Mouse (Mus musculus): ENCODE measurements around the gene Slc1a2. TPM values are rescaled to one million over a fixed set of nuclear protein-coding genes. Genes with fewer than 3 reads are reported as not detected.

The Slc1a2 gene
- total and polyA plus RNA-seq, 3 experiments = 1.3 to 1.6 (median 1.3) TPM

DNA sequence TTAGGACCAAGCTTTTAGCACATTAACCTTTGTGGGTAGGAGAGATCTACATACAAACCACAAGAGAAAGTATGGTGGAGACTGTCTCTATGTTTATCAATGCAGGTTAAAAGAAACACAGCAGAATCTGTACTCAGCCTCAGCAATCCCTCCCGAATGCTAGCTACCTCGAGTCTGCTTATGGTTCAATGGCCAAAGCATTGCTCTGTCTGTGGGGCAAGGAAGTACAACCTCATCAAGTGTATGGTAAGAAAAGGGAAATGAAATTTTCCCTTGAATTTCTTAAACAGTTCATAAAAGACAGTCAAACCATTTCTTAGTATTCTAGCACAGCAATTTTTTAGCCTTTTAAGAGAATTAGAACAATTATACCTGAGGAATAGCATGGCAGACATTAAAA, 133.2 kb downstream of the Slc1a2 start:
- Histone ChIP-seq H3K27ac (ENCODE audit: insufficient read depth, low read depth) (no peak overlapping the region), H3K9ac (ENCODE audit: insufficient read depth, low read depth) (no peak overlapping the region), H3K79me2 (replicated peaks; ENCODE audit: control insufficient read depth, extremely low read depth, insufficient read depth, poor library complexity, severe bottlenecking) (no peaks in the 10 kb centered on the region), H3K4me1 (ENCODE audit: control insufficient read depth in 1 of 2, insufficient read depth in 2 of 2) (peaks cover 23 to 67% of the 10 kb centered on the region in 2 experiments), H3K27me3 (replicated peaks) (no peaks in the 10 kb centered on the region), H3K36me3 (replicated peaks in 1 of 2; ENCODE audit: control insufficient read depth in 1 of 2, insufficient read depth in 1 of 2, low read length in 1 of 2) (no peaks in the 10 kb centered on the region), H3K9me3 (replicated peaks; ENCODE audit: low read length) (no peaks in the 10 kb centered on the region), H3K4me3 (replicated peaks in 1 of 3; ENCODE audit: low read depth in 2 of 3, low read length in 2 of 3, poor library complexity in 1 of 3) (no peak overlapping the region), H3K4me2 (ENCODE audit: insufficient read depth, low read depth, poor library complexity, severe bottlenecking) (no peak overlapping the region)
- dilution Hi-C loops (cut with MboI; ENCODE audit: extremely low pct_ligation_motif_present, extremely low pct_unique_long_range_greater_than_20kb, low sequenced_read_pairs) = no loop called here
- no peak for DNase-seq (ENCODE audit: extremely low read depth)
- no peak for TF ChIP-seq JUN (IDR thresholded peaks at IDR 0.05; ENCODE audit: insufficient read depth, low read depth, low read length)
- TF ChIP-seq KAT2A (IDR thresholded peaks at IDR 0.05; ENCODE audit: insufficient replicate concordance, low read length) = no peak
- no peak for TF ChIP-seq ETS1 (conservative IDR thresholded peaks at IDR 0.05; ENCODE audit: low read depth, low read length)
- no peak for TF ChIP-seq USF2 (conservative IDR thresholded peaks at IDR 0.05; ENCODE audit: low read depth, low read length)
- no peak for TF ChIP-seq IRF4 (IDR thresholded peaks at IDR 0.05; ENCODE audit: low read depth, low read length)
- no peak for TF ChIP-seq POLR2AphosphoS2 (IDR thresholded peaks at IDR 0.05; ENCODE audit: low read depth, low read length)
- TF ChIP-seq TCF12 (IDR thresholded peaks at IDR 0.05; ENCODE audit: low read depth, low read length) = no peak
- no peak for TF ChIP-seq RAD21 (IDR thresholded peaks at IDR 0.05; ENCODE audit: low read depth, low read length)
- TF ChIP-seq RCOR1 (conservative IDR thresholded peaks at IDR 0.05; ENCODE audit: low read depth, low read length) = no peak
- TF ChIP-seq MYC (IDR thresholded peaks at IDR 0.05; ENCODE audit: low read depth, low read length) = no peak
- TF ChIP-seq JUND (conservative IDR thresholded peaks at IDR 0.05; ENCODE audit: low read depth, low read length) = no peak
- no peak for TF ChIP-seq ZKSCAN1 (IDR thresholded peaks at IDR 0.05; ENCODE audit: borderline replicate concordance, low read depth, low read length)
- TF ChIP-seq TBP (conservative IDR thresholded peaks at IDR 0.05; ENCODE audit: low read depth, low read length) = no peak
- in situ Hi-C loops (cut with MboI; ENCODE audit: low pct_ligation_motif_present, low pct_unique_long_range_greater_than_20kb, low sequenced_read_pairs) = loop anchor here (5.0 kb wide), 2 partner anchors 34 to 94 kb away; no protein-coding TSS in a partner anchor

DNA sequence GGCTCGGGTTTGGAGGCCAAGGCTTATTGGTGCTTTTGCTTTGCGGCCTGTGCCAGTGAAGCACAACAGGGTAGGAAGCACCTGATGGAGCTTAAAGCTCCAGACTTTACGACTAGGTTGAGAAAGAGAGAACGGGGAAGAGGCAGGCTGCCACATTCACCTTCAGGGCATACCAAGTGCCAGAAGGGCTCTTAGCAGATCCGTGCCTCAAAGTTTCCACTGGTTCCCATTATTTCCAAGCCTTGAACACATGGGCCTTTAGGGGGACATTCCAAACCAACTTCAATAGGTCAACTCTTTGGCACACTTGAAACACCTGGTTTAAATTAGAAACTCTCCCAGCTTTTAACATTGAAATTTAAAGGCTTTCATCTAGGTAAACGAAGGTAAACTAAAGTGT, 134.3 kb downstream of the Slc1a2 start:
- in situ Hi-C loops (cut with MboI; ENCODE audit: low pct_ligation_motif_present, low pct_unique_long_range_greater_than_20kb, low sequenced_read_pairs) = loop anchor here (5.0 kb wide), 2 partner anchors 36 to 96 kb away; no protein-coding TSS in a partner anchor
- no peak overlapping the region for H3K9ac ChIP-seq (ENCODE audit: insufficient read depth, low read depth)
- no peak overlapping the region for H3K4me2 ChIP-seq (ENCODE audit: insufficient read depth, low read depth, poor library complexity, severe bottlenecking)
- no peaks in the 10 kb centered on the region for H3K27me3 ChIP-seq (replicated peaks)
- no peak for DNase-seq (ENCODE audit: extremely low read depth)
- H3K9me3 ChIP-seq (replicated peaks; ENCODE audit: low read length) = no peaks in the 10 kb centered on the region
- no peaks in the 10 kb centered on the region for H3K36me3 ChIP-seq (replicated peaks in 1 of 2; ENCODE audit: control insufficient read depth in 1 of 2, insufficient read depth in 1 of 2, low read length in 1 of 2)
- no peaks in the 10 kb centered on the region for H3K79me2 ChIP-seq (replicated peaks; ENCODE audit: control insufficient read depth, extremely low read depth, insufficient read depth, poor library complexity, severe bottlenecking)
- dilution Hi-C loops (cut with MboI; ENCODE audit: extremely low pct_ligation_motif_present, extremely low pct_unique_long_range_greater_than_20kb, low sequenced_read_pairs) = no loop called here
- TF ChIP-seq UBTF (IDR thresholded peaks at IDR 0.05; ENCODE audit: low read depth, low read length) (no peak), BHLHE40 (IDR thresholded peaks at IDR 0.05; ENCODE audit: low read depth, low read length) (no peak), HCFC1 (IDR thresholded peaks at IDR 0.05; ENCODE audit: low read depth, low read length) (no peak), ZKSCAN1 (IDR thresholded peaks at IDR 0.05; ENCODE audit: borderline replicate concordance, low read depth, low read length) (no peak), NELFE (IDR thresholded peaks at IDR 0.05; ENCODE audit: low read depth, low read length) (no peak), ELF1 (IDR thresholded peaks at IDR 0.05; ENCODE audit: low read depth, low read length) (no peak), CTCF (conservative IDR thresholded peaks at IDR 0.05 in 1 of 2, IDR thresholded peaks at IDR 0.05 in 1 of 2; ENCODE audit: low read depth in 2 of 2, low read length in 2 of 2) (no peak), USF2 (conservative IDR thresholded peaks at IDR 0.05; ENCODE audit: low read depth, low read length) (no peak), ZNF384 (IDR thresholded peaks at IDR 0.05; ENCODE audit: low read depth, low read length) (no peak), KAT2A (IDR thresholded peaks at IDR 0.05; ENCODE audit: insufficient replicate concordance, low read length) (no peak), MAZ (IDR thresholded peaks at IDR 0.05; ENCODE audit: low read depth, low read length) (no peak), E2F4 (IDR thresholded peaks at IDR 0.05; ENCODE audit: insufficient replicate concordance, low read depth, low read length) (no peak), JUN (IDR thresholded peaks at IDR 0.05; ENCODE audit: insufficient read depth, low read depth, low read length) (no peak), SMC3 (IDR thresholded peaks at IDR 0.05; ENCODE audit: low read depth, low read length) (no peak), POLR2AphosphoS2 (IDR thresholded peaks at IDR 0.05; ENCODE audit: low read depth, low read length) (no peak), MYC (IDR thresholded peaks at IDR 0.05; ENCODE audit: low read depth, low read length) (no peak), RCOR1 (conservative IDR thresholded peaks at IDR 0.05; ENCODE audit: low read depth, low read length) (no peak), TBP (conservative IDR thresholded peaks at IDR 0.05; ENCODE audit: low read depth, low read length) (no peak)
- H3K4me1 ChIP-seq (ENCODE audit: control insufficient read depth in 1 of 2, insufficient read depth in 2 of 2) = peaks cover 25 to 75% of the 10 kb centered on the region in 2 experiments
- no peak overlapping the region for H3K4me3 ChIP-seq (replicated peaks in 1 of 3; ENCODE audit: low read depth in 2 of 3, low read length in 2 of 3, poor library complexity in 1 of 3)
- no peak overlapping the region for H3K27ac ChIP-seq (ENCODE audit: insufficient read depth, low read depth)
